Mouse (Mus musculus): Measurements from ENCODE around the gene Rgsl1. TPM values are rescaled to one million over a fixed set of nuclear protein-coding genes. Genes with fewer than 3 reads are reported as not detected.
"Not testable (repeated sequence)": the region's sequence is repeated elsewhere in the genome, so short reads cannot be mapped to it uniquely, and the experiment has no call there.

Rgsl1 gene
- polyA plus RNA-seq, 1 experiment from 2014 or later, result not detected

- 91% methylated on average over 10 of the region's 10 CpGs for WGBS
- H3K9ac ChIP-seq (ENCODE audit: low read depth, low read length), result no peak overlapping the region
Measured at GRCm38 (mm10) chr1:153778205-153778604, 65.7 kb downstream of the Rgsl1 start.

GRCm38 (mm10) chr1:153776257-153776656 is 67.7 kb downstream of the Rgsl1 start:
- Histone ChIP-seq H3K9me3 (replicated peaks; ENCODE audit: low read length) (no peaks in the 10 kb centered on the region), H3K27me3 (ENCODE audit: insufficient read depth, low read length) (no peaks in the 10 kb centered on the region), H3K9ac (ENCODE audit: low read depth, low read length) (no peak overlapping the region), H3K36me3 (ENCODE audit: insufficient read depth, low read length) (no peaks in the 10 kb centered on the region), H3K4me3 (replicated peaks; ENCODE audit: low read depth, low read length) (no peak overlapping the region), H3K4me2 (ENCODE audit: low read length) (no peak overlapping the region), H3K4me1 (replicated peaks; ENCODE audit: insufficient read depth, low read length) (no peaks in the 10 kb centered on the region), H3K27ac (no peak overlapping the region)
- TF ChIP-seq CTCF (IDR thresholded peaks at IDR 0.05; ENCODE audit: low read depth), result no peak
- DNase-seq (ENCODE audit: low spot score) (no peak), ATAC-seq (replicated peaks; ENCODE audit: low FRiP score, low read depth) (no peak)
- WGBS, result 92% methylated on average over 7 of the region's 7 CpGs

More at GRCm38 (mm10) chr1:153778205-153778604, 65.7 kb downstream of the Rgsl1 start:
- no peaks in the 10 kb centered on the region for H3K36me3 ChIP-seq (ENCODE audit: insufficient read depth, low read length)
- H3K27me3 ChIP-seq (ENCODE audit: insufficient read depth, low read length), result no peaks in the 10 kb centered on the region
- no peaks in the 10 kb centered on the region for H3K9me3 ChIP-seq (replicated peaks; ENCODE audit: low read length)
- H3K4me1 ChIP-seq (replicated peaks; ENCODE audit: insufficient read depth, low read length), result no peaks in the 10 kb centered on the region
- DNase-seq (ENCODE audit: low spot score), result no peak
- ATAC-seq (replicated peaks; ENCODE audit: low FRiP score, low read depth), result no peak
- TF ChIP-seq CTCF (IDR thresholded peaks at IDR 0.05; ENCODE audit: low read depth), result no peak
- no peak overlapping the region for H3K27ac ChIP-seq
- no peak overlapping the region for H3K4me2 ChIP-seq (ENCODE audit: low read length)
- no peak overlapping the region for H3K4me3 ChIP-seq (replicated peaks; ENCODE audit: low read depth, low read length)

- H3K36me3 ChIP-seq (ENCODE audit: insufficient read depth, low read length), result no peaks in the 10 kb centered on the region
- H3K27ac ChIP-seq, result no peak overlapping the region
- no peak overlapping the region for H3K4me2 ChIP-seq (ENCODE audit: low read length)
- H3K4me1 ChIP-seq (replicated peaks; ENCODE audit: insufficient read depth, low read length), result no peaks in the 10 kb centered on the region
- 73% methylated on average over 6 of the region's 6 CpGs for WGBS
- no peaks in the 10 kb centered on the region for H3K27me3 ChIP-seq (ENCODE audit: insufficient read depth, low read length)
- TF ChIP-seq CTCF (IDR thresholded peaks at IDR 0.05; ENCODE audit: low read depth), result no peak
- ATAC-seq (replicated peaks; ENCODE audit: low FRiP score, low read depth) (no peak), DNase-seq (ENCODE audit: low spot score) (no peak)
- no peak overlapping the region for H3K9ac ChIP-seq (ENCODE audit: low read depth, low read length)
- no peaks in the 10 kb centered on the region for H3K9me3 ChIP-seq (replicated peaks; ENCODE audit: low read length)
- no peak overlapping the region for H3K4me3 ChIP-seq (replicated peaks; ENCODE audit: low read depth, low read length)
Measured at GRCm38 (mm10) chr1:153775174-153775573, 68.8 kb downstream of the Rgsl1 start.

- H3K9me3 ChIP-seq (replicated peaks; ENCODE audit: low read length), result no peaks in the 10 kb centered on the region
- no peaks in the 10 kb centered on the region for H3K27me3 ChIP-seq (ENCODE audit: insufficient read depth, low read length)
- H3K9ac ChIP-seq (ENCODE audit: low read depth, low read length), result no peak overlapping the region
- H3K4me3 ChIP-seq (replicated peaks; ENCODE audit: low read depth, low read length), result no peak overlapping the region
- TF ChIP-seq CTCF (IDR thresholded peaks at IDR 0.05; ENCODE audit: low read depth), result no peak
- no peak for ATAC-seq (replicated peaks; ENCODE audit: low FRiP score, low read depth)
- H3K36me3 ChIP-seq (ENCODE audit: insufficient read depth, low read length), result no peaks in the 10 kb centered on the region
- 92% methylated on average over 1 of the region's 1 CpGs for WGBS
- no peaks in the 10 kb centered on the region for H3K4me1 ChIP-seq (replicated peaks; ENCODE audit: insufficient read depth, low read length)
- DNase-seq (ENCODE audit: low spot score), result no peak
- H3K27ac ChIP-seq, result no peak overlapping the region
- H3K4me2 ChIP-seq (ENCODE audit: low read length), result no peak overlapping the region
Measured at GRCm38 (mm10) chr1:153770776-153771167, 73.2 kb downstream of the Rgsl1 start.

- TF ChIP-seq CTCF (IDR thresholded peaks at IDR 0.05; ENCODE audit: low read depth), result no peak
Measured at GRCm38 (mm10) chr1:153769998-153770775, 73.8 kb downstream of the Rgsl1 start.

GRCm38 (mm10) chr1:153769571-153769970 is 74.4 kb downstream of the Rgsl1 start:
- not testable (repeated sequence) for H3K9me3 ChIP-seq (replicated peaks; ENCODE audit: low read length); H3K4me3 ChIP-seq (replicated peaks; ENCODE audit: low read depth, low read length); H3K4me1 ChIP-seq (replicated peaks; ENCODE audit: insufficient read depth, low read length); ATAC-seq (replicated peaks; ENCODE audit: low FRiP score, low read depth); H3K4me2 ChIP-seq (ENCODE audit: low read length); H3K27me3 ChIP-seq (ENCODE audit: insufficient read depth, low read length); H3K9ac ChIP-seq (ENCODE audit: low read depth, low read length); H3K27ac ChIP-seq; DNase-seq (ENCODE audit: low spot score); H3K36me3 ChIP-seq (ENCODE audit: insufficient read depth, low read length)
- WGBS, result 70% methylated on average over 6 of the region's 6 CpGs

More at GRCm38 (mm10) chr1:153769998-153770775, 73.8 kb downstream of the Rgsl1 start:
- Histone ChIP-seq H3K4me1 (replicated peaks; ENCODE audit: insufficient read depth, low read length) (no peaks in the 10 kb centered on the region), H3K27me3 (ENCODE audit: insufficient read depth, low read length) (no peaks in the 10 kb centered on the region), H3K4me3 (replicated peaks; ENCODE audit: low read depth, low read length) (no peak overlapping the region), H3K4me2 (ENCODE audit: low read length) (no peak overlapping the region), H3K9ac (ENCODE audit: low read depth, low read length) (no peak overlapping the region), H3K9me3 (replicated peaks; ENCODE audit: low read length) (no peaks in the 10 kb centered on the region), H3K27ac (no peak overlapping the region), H3K36me3 (ENCODE audit: insufficient read depth, low read length) (no peaks in the 10 kb centered on the region)
- 76% methylated on average over 10 of the region's 10 CpGs for WGBS
- ATAC-seq (replicated peaks; ENCODE audit: low FRiP score, low read depth) (no peak), DNase-seq (ENCODE audit: low spot score) (no peak)
